Mouse (Mus musculus) embryonic facial prominence, embryonic 14.5 days (tissue): Measurements from ENCODE around the gene Pnrc1. TPM values are rescaled to one million over a fixed set of nuclear protein-coding genes. Genes with fewer than 3 reads are reported as not detected.

ENCODE experiments used
- ATAC-seq: fragments of 200-750 bp; cut with Nextera tagmentation; 2 replicates; pipeline ENCODE4 v1.8.0; 2017; ENCODE audit warnings: low read depth, moderate number of reproducible peaks, moderate TSS enrichment
- DNase-seq: peaks from one replicate; pipeline ENCODE4 v3.0.0-alpha.2; 2015; ENCODE audit warnings: low spot score
- H3K27ac ChIP-seq: fragments of 300-500 bp; sonication (generic); replicated peaks from 2 replicates; pipeline ENCODE4 v1.5.1; 2014; ENCODE audit warnings: low read depth, mild to moderate bottlenecking, low read length, moderate library complexity
- H3K27me3 ChIP-seq: fragments of 300-500 bp; sonication (generic); replicated peaks from 2 replicates; pipeline ENCODE4 v1.6.1; 2014; ENCODE audit warnings: low read length; ENCODE audit not compliant: control insufficient read depth, insufficient read depth
- H3K36me3 ChIP-seq: fragments of 300-500 bp; sonication (generic); 2 replicates; pipeline ENCODE4 v1.6.1; 2014; ENCODE audit warnings: low read length, mixed read lengths; ENCODE audit not compliant: control insufficient read depth, insufficient read depth
- H3K4me1 ChIP-seq: fragments of 300-500 bp; sonication (generic); 2 replicates; pipeline ENCODE4 v1.6.1; 2014; ENCODE audit warnings: antibody characterized with exemption, low read length; ENCODE audit not compliant: control insufficient read depth, insufficient read depth
- H3K4me2 ChIP-seq: fragments of 300-500 bp; sonication (generic); 2 replicates; pipeline ENCODE4 v1.6.1; 2014; ENCODE audit warnings: low read depth, mild to moderate bottlenecking, low read length, moderate library complexity, mixed read lengths
- H3K4me3 ChIP-seq: fragments of 300-500 bp; sonication (generic); 2 replicates; pipeline ENCODE4 v1.5.1; 2014; ENCODE audit warnings: low read depth, mild to moderate bottlenecking, low read length
- H3K9ac ChIP-seq: fragments of 300-500 bp; sonication (generic); 2 replicates; pipeline ENCODE4 v1.6.1; 2014; ENCODE audit warnings: low read depth, mild to moderate bottlenecking, low read length, moderate library complexity, mixed read lengths
- H3K9me3 ChIP-seq: fragments of 300-500 bp; sonication (generic); 2 replicates; pipeline ENCODE4 v1.6.1; 2016; ENCODE audit warnings: low read length; ENCODE audit not compliant: control insufficient read depth
- WGBS: fragments of 180-500 bp; shearing (Covaris S2); extraction: QIAGEN DNeasy Blood & Tissue Kit; methylation state at CpG from one replicate; pipeline ENCODE4 v1.1.7; 2014; 5-methylcytosine and 5-hydroxymethylcytosine counted together
- polyA plus RNA-seq: library from polyadenylated mRNA; unstranded; fragments of >200 nt; fragmentation: Nextera tagmentation; extraction: Ambion mirVana; gene quantifications from 2 replicates; pipeline ENCODE4 v1.2.1, GENCODE M21; 2014

Pnrc1 gene
- polyA plus RNA-seq, 1 experiment from 2014 or later = 105 TPM

DNA sequence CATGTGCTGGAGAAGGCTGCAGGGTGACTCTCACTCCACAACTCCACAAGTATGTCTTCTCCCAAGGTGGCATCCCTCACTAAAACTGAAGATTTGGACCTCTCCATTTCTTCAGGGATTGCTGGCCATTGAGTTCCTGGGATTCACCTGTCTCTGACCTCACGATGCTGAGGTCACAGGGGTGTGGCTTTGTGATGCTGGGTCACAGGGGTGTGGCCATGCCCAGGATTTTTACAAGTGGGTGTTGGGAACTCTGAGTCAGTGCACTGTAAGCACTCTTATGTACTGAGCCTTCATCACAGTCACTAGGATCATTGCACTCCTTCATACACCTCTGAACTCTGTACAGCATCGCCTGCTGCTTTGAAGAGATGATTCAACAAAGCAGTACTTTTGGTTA, 82.4 kb downstream of the Pnrc1 start:
- ATAC-seq (no peak), DNase-seq (no peak)
- Histone ChIP-seq H3K27me3 (no peaks in the 10 kb centered on the region), H3K4me3 (no peak overlapping the region), H3K9me3 (no peaks in the 10 kb centered on the region), H3K27ac (no peak overlapping the region), H3K4me2 (no peak overlapping the region), H3K9ac (no peak overlapping the region), H3K4me1 (peaks cover 5% of the 10 kb centered on the region; the same call in 1 of the 2 replicates), H3K36me3 (no peaks in the 10 kb centered on the region)
- 62% methylated on average over 2 of the region's 2 CpGs for WGBS

DNA sequence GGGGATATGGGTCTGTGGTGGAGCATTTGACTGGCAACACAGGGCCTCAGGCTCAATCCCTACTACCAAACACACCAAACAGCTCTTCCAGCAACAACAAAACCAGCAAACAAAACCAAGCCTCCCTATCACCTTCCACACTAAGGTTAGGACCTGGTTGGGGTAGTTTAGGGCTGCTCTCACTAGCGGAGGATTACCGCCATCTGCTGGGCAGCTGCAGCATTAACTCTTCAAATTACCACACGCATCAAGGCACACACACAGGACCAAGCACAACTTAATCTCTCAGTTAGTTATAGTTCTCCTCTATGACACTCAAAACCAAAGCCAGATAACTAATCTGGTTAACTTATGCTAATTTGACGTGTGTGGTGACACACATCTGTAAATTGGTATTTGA, 85.3 kb downstream of the Pnrc1 start:
- peaks cover 2% of the 10 kb centered on the region; the same call in 1 of the 2 replicates for H3K4me1 ChIP-seq
- ATAC-seq = 0 out of 2 replicates have a peak, but pooled peaks have one; percentile 34
- no peak overlapping the region for H3K4me3 ChIP-seq

DNA sequence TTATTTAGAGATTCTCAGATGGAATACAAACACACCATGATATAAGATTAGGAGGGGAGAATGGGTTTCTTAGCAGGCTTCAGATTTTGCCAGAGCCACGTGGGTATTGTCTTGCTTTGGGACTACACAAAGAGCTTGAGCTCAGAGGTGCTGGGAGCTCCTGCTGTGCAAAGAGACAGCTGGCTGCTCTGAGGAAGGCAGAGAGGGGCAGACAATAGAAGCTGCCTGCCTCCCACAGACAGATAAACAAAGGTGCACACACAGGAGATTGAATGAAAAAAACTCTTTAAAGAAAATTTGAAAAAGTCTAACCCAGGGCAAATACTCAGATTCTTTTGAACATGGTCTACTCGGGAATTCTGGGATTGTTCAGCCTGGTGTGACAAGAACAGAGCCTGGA, 91.8 kb downstream of the Pnrc1 start:
- Histone ChIP-seq H3K4me1 (no peaks in the 10 kb centered on the region), H3K9ac (no peak overlapping the region), H3K4me2 (no peak overlapping the region), H3K27ac (no peak overlapping the region), H3K36me3 (no peaks in the 10 kb centered on the region), H3K4me3 (no peak overlapping the region), H3K9me3 (no peaks in the 10 kb centered on the region), H3K27me3 (no peaks in the 10 kb centered on the region)
- no peak for ATAC-seq
- 14% methylated on average over 2 of the region's 2 CpGs for WGBS
- DNase-seq = no peak

More for the DNA sequence above, 85.3 kb downstream of the Pnrc1 start:
- no peak for DNase-seq
- Histone ChIP-seq H3K27me3 (no peaks in the 10 kb centered on the region), H3K27ac (no peak overlapping the region), H3K4me2 (no peak overlapping the region), H3K9ac (no peak overlapping the region), H3K9me3 (no peaks in the 10 kb centered on the region), H3K36me3 (no peaks in the 10 kb centered on the region)
- WGBS = 4% methylated on average over 4 of the region's 4 CpGs

Other genes with a start within 250 kb of the Pnrc1 start
- 0.18 and 0.67 TPM in 2 replicates for gene Gabrr2, start 227.2 kb downstream of the Pnrc1 start, polyA plus RNA-seq
- gene Gabrr1, start 157.6 kb downstream of the Pnrc1 start, polyA plus RNA-seq = 0.12 TPM in 1 of 2 replicates, not detected in the other
- gene Pm20d2, start 100.4 kb downstream of the Pnrc1 start, polyA plus RNA-seq = 1.2 and 1.6 TPM in 2 replicates
- gene Srsf12, start 81.2 kb downstream of the Pnrc1 start, polyA plus RNA-seq = 12.5 and 14.4 TPM in 2 replicates
- 18.9 and 20.8 TPM in 2 replicates for gene Rngtt, start 20.1 kb upstream of the Pnrc1 start, polyA plus RNA-seq